Mouse (Mus musculus) layer of hippocampus, postnatal 14 days (tissue): Measurements from ENCODE around the gene Sema3a. TPM values are rescaled to one million over a fixed set of nuclear protein-coding genes. Genes with fewer than 3 reads are reported as not detected.
A peak's percentile ranks its signal among the peaks of the same experiment; 100 is the strongest.
"Not testable (repeated sequence)": the region's sequence is repeated elsewhere in the genome, so short reads cannot be mapped to it uniquely, and the experiment has no call there.

Source experiments
- DNase-seq, 2 experiments: peaks; one replicate each; pipeline ENCODE4 v3.0.0; 2021 to 2022; ENCODE audit warnings: low spot score in 2 of 2, mixed read lengths in 1 of 2
- total RNA-seq, 2 experiments: library from RNA; stranded (reverse); gene quantifications; 2 replicates each; pipeline ENCODE4 v1.2.3; 2021

Sema3a gene
- total RNA-seq, 2 experiments from 2014 or later: 3.2 to 3.7 TPM

DNA sequence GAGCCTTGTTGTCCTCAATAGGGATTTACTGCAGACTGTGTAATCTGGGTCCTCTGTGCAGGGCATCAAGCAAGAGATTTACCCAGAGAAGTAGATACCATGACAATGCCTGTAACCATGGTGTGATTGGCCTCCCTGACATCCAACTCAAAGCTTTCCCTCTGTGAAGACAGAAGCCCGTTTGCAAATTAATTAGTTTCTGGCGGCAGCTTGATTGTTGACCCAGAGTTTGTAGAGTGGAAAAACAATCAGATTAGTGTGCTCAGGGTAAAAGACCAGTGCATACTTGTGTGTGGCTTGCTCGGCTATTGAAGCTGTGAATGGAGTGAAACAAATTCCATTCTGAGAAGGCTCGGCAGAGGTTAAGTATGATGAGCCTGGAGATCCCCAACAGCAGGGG lies 404.0 kb downstream of the Sema3a start:
- DNase-seq: peak; percentile 9 to 44

DNA sequence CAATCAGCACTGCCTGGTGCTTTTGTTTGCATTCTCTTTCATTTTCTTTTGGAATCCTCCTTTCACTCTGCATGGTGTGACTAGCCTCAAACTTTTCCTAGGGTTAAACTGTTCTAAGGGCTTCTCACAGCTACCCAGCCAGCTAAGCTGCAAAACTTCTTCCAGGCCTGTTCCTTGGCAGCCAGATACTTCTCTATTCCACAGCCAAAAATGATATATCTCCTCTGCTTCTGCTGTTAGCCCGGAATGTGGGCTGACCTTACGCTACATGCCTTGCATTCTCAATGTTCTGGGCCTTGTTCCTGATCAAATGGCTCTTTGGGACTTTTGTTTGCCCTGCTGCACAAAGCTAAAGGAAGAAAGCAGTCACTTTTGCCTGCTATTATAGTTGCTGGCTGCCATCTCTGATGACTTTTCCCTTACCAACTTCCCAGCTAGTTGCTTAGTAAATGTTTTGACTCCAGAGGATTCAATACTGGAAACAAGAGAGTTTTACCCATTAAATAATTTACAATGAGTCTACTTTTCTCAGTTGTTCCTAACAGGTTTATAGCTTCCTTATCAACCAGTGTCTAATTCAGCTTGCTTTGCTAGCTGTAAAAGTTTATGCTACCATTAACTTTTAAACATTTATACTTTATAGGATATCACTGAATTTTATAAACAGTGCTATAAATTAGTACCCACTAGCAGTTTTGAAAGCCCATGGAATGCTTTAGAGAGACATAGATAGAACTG lies 422.4 kb downstream of the Sema3a start:
- DNase-seq: no peak

DNA sequence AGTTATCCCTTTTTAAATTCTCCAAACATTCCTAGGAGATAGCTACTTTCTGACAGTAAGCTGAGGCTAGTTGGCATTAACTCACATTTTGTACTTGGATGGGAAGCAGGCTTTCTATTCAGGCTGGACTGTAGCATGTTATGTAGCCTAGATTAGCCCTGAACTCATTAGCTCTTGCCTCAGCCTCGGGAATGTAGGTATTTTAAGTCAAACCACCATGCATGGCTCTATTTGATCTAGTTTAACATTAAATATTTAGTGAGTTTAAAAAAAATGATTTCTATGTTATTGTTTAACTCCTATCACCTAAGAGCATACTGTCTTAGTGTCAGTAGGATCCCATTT lies 423.0 kb downstream of the Sema3a start:
- DNase-seq: no peak

DNA sequence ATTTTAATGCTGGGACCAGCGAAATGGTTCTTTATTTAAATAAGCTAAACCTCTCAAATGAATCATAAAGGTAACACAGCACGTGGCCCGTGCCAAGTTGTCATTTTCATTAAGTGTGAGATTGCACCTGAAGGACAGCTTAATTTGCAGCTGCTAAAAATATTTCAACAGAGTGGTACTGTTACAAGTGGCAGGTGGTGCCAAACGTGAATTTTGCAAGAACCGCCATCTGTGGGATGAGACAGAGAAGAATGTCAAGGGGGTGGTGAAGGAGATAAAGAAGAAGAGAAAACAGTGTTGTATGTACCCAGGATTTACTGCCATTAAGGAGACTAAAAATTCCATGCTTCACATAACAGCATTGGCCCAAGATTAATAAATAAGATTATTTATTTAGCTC lies 423.9 kb downstream of the Sema3a start:
- no peak for DNase-seq

DNA sequence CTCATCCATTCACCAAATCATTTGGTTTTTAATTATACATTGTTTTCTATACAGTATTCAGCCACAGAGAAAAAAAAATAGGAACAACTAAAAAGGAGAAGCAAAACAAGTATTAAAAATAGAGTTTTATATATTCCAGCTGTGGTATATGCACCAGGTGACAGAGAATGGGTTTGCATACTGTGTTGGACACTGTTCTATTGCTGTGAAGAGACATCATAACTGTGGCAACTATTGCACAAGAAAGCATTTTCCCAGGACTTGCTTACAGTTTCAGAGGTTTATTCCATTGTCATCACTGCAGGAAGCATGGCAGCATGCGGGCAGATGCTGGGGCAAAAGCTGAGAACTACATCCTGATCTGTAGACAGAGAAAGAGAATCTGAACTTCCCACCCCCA lies 425.7 kb downstream of the Sema3a start:
- no peak for DNase-seq

DNA sequence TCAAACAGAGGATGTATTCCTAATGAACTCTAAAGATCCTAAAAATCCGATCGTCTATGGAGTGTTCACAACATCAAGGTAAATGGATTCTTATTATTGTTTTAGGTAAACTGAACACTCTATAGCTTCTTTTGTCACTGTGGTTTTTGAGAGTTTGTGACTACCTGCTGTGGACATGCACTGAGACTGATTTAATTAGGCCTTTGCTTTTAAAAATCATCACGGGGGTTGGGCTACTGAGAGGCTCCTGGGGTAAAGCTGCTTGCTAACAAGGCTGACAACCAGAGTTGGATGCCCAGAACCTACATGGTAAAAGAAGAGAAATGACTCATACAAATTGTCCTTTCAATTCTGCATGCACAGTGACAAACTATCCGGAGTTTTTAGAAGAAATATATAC lies 432.0 kb downstream of the Sema3a start:
- DNase-seq: no peak

DNA sequence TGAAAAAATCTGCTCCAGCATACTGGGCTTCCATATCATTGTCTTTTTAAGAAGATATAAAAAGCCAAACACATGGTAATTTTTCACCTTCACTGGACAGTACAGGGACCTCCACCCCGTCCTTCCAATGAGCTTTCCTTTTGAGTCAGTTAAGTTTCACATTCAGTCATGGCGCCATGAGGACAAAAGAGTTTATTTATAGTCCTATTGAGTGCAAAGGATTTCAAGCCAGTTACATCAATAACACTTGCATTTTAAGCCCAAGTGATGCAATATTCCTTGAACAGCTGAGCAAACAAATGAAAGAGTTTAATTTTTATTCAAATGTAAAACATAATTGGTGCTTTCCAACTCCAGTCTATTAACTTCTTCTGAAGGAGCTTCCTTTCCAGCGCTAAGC lies 448.7 kb downstream of the Sema3a start:
- no peak for DNase-seq

DNA sequence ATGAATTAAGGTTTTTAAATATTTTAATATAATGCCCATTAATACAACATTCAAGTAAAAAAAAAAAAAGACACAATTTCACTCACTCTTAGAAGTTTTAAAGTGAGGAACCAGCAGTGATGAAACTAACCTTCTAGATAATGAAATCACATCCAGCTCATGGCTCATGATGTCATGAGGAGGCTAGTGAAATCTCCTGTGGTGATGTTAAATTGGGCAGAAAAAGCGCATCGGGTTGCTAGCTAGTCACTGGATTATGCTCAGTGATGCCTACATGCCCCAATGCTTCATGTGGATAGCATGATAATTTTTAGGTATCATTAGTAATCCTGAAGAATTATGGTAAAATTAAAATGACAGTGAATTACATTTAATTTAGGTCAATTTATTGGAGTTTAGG lies 453.9 kb downstream of the Sema3a start:
- no peak for DNase-seq

DNA sequence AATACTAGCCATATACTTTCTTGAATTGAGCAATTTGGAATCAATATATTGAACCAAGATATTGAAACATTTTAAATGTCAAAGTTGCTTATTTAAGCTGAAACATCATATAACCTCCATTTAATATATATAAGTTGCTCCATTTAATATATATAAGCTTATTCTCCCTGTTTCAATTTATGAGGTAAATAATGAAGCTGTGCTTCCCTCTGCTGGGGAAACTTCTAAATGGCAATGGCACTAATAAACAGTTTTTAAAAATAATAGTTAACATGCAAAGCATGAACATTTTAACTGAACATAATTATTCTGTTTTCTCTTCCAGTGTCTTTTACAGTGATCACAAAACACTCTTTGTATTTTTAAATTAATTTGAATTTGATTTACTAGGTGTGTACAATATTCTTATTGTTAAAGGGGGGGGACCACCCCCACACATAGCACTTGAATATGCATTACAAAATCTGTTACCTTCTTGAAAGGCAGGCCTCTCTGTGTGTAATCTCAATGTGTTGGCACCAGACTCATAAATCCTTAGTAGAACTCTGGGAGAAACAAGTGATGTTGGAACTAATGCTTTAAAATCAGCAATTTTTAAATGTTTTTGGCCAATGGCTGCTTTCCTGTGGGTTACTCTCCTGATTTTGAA lies 460.5 kb downstream of the Sema3a start:
- DNase-seq: peak in 1 of 2 experiments; percentile 34

DNA sequence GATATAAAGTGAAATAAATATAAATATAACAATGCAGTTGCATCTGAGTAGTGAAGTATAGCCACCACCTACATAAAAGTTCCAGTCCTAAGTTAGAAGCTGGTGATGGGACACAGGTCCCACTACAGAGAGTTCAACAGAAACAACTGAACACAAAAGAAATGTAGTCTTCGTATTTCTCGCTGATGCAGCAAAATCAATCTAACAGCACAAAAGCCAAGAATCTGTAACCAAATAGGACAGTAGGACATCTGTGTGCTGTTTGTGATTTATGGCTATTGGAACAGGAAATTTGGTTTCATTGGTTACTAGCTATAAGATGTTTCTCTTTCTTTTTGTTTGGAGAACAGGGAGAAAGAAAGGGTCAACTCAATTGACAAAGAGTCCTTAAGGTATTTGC lies 469.2 kb downstream of the Sema3a start:
- no peak for DNase-seq

DNA sequence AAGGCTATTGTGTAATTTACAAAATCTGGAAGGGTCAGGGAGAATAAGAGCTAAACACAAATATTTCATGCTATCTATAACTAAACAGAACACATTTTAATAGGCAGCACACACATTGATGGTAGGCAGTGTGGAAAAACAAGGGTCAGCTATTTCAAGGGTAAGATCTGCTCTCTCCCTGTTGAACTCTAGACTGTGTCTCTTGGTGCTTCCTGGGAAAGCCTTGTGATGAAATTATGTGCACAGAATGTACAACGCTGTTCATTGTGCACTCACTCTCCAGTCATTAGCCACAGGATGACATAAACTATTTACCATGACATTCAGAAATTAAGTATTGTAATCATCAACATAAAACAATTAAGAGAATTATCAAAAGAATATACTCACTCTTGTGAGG lies 486.4 kb downstream of the Sema3a start:
- no peak for DNase-seq

DNA sequence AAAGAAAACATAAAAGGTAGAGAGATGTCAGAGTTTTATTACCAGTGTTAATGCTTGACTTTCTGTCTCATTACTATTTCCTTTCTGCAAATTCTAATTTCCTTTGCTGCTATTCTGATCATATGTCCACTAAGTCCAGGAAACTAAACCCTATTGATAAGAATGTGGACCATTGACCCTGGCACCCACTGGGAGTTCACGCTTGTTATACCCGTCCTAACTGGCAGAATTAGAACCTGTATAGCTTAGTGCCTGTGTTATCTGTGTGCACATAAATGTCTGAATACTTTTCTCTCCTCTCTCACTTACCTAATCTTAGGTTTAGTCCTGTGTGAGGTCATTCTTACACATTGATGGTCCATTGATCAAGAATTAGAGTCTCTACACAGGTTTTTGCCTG lies 486.9 kb downstream of the Sema3a start:
- no peak for DNase-seq

DNA sequence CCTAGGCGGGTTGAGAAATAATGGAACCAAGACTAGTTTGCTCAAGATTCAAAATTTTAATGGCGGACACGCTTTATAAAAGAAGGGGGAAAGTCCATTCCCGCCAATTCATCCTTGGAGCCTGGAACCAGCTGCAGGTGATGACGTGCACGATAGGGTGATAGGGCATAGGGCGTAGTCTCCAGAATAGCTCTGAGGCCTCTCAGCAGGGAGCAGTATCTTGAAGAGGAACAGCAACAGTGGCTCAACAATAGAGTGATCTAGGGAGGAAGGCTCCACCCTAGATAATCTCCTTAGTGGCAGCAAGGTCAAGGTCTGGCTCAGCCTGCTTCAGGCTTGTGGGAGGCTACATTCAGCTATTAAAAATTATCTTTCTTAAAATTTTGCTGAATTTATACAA lies 489.4 kb downstream of the Sema3a start:
- not testable (repeated sequence) for DNase-seq

DNA sequence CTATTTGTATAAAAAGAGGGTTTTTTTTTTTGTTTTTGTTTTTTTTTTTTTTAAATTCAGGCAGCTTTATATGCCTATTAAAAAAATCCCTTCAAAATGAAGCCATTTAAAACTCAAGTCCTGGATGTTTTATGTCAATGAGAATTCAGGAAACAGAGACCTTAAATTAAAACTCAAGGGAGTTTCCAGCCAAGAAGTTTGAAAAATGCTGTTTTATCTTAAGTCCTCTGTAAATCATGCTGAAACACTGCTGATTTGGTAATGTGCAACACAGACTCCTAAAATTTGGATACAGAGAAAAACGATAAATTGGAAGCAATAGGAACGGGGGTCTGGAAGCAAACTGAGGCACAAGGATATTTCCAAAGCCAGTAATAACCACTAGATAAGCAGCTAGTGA lies 490.7 kb downstream of the Sema3a start:
- DNase-seq: no peak

DNA sequence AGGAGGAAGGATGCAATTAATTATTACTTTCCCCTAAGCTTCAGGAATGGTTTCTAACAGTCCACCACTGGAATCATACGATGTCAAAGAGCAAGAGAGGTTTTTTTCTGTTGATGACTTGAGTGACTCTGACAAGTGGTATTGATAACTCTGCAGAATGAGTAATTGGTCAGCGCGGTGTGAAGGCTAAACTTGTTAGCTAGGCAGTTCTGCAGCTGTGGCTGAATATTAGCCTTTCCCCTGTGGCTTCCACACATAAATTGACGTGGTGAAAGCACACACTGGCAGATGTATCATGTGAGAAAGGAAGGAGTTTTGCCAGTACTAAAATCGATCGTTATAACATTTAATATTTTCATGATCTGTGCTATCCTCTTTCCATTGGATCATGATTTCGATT lies 497.4 kb downstream of the Sema3a start:
- no peak for DNase-seq

DNA sequence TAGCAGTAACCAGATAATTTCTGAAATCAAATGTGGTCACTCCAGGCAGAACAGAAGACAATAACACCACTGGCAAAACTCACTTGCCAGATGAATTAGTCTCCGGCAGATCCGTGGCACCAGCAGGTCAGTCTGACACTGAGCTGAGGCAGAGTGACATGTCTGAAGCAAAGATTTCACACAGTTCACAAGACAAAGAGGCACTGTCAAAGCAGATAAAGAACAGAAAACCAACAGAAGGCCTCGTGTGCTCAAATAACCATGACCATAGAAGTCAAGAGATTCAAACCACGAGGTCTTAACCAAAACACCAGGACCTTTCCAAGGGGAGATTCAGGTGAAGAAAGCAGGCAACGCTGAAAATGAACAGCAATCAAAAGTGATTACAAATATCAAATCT lies 499.5 kb downstream of the Sema3a start:
- no peak for DNase-seq

DNA sequence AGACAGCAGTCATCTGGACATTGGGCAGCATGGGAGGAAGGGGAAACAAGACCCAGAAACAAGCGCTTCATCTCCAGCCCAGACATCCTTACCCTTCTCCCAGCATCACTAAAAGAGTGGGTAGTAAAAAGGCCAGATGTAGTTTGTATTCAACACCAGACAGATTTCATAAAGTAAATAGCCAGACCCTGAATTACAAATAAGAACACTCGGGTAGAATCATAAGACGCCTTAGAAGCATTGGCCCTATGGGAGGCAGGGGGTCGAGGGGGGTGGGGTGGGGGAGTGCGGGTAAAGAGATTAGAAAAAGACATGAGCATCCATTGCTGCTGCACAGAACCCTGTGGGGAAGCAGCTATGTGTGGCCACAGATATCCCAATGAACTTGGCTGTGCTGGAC lies 500.9 kb downstream of the Sema3a start:
- no peak for DNase-seq

DNA sequence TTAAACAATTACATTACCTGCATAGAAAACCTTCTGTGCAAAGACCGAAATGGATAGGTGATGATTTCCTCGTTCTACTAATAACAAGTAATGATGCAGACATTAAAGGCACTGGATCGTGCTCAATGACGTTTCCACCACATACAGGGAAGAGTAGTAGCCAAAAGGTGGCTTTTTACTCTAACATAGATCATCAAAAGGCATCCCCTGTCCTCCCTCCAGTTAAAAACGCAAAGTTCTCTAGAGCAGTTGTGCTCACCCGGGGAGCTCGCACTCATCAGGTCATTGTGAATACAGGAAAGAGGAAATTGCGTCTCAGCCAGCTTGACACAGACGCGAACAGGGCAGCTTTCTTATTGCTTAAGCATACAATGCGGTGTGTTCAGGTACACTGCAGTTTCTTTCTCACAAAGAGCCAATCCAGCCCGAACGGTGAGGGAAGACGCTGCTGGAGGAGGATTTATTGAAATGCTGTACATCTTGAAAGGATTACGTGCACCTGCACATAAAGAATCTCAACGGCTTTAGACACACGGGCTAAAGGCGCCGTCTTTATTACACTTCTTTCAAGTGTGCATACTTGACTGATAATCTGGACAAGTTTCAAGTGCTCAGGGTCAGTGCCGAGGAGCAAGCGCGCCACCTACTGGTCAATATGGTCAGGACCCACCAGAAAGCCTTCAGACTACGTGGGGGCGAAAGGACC lies 503.5 kb downstream of the Sema3a start:
- DNase-seq: peak; percentile 78 to 80

DNA sequence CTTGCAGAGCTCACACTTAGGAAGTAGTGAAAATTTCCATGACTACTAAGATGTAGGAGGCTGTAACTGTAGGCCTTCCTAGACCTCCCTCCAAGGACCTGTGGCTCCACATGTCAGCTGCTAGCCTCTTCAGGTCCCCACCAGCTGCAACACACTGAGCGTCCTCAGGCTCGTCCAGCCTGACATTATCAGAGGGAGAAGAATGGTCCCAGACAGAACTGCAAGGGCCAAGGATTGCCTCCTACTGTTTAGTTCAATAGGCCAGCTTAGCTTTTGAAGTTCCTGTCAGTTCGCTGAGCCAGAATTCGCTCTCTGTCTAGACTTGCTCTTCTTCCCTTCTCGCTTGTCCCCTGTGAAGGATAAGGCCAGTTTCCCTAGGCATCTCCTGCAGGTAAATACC lies 504.7 kb downstream of the Sema3a start:
- DNase-seq: no peak

DNA sequence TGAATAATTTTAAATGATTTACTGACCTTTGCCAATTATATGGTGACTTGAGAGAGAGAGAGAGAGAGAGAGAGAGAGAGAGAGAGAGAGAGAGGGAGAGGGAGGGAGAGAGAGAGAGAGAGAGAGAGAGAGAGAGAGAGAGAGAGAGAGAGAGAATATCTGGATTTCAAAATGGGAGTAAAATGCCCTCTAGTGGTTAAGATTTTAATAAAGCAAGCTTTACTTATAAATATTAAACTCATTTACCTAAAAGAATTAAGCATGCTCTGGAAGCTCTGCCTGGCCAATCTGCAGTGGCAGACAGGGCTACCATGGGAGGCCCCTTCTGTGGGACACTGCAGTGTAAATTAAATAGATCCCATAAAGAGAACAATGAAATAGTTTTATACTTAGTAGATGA lies 505.5 kb downstream of the Sema3a start:
- peak in 1 of 2 experiments; percentile 18 for DNase-seq

DNA sequence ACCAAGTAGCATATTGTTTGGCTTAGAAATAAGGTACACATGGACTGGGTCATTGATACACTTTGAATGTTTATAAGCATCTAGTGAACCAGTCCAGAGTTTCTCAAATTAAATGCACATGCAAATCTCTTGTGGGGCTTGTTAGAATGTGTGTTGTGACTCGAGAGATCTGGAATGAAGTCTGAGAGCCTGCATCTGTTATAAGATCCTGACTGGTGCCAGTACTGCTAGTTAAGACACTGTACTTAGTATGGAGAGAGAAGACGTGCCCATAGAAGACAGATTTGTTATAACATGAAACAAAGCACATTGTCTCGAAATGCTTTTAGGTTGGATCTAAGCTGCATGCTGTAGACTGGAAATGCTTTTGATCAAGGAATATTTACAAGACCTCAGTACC lies 511.0 kb downstream of the Sema3a start:
- no peak for DNase-seq
